Mouse (Mus musculus) G1E (cell line): ENCODE results near the gene Man2b2.

Experiments
- CTCF ChIP-seq: IDR thresholded peaks from 2 replicates; pipeline ENCODE4 v1.5.1; 2012; ENCODE audit warnings: low read depth, low read length, inconsistent platforms, mixed read lengths
- GATA1 ChIP-seq: IDR thresholded peaks from 2 replicates; pipeline ENCODE4 v1.6.1; 2012; ENCODE audit warnings: borderline replicate concordance, low read length, inconsistent platforms, mixed read lengths
- GATA2 ChIP-seq: IDR thresholded peaks from 2 replicates; pipeline ENCODE4 v1.6.1; 2012; ENCODE audit warnings: low read depth, low read length, inconsistent platforms, borderline replicate concordance
- POLR2AphosphoS5 ChIP-seq: IDR thresholded peaks from 2 replicates; pipeline ENCODE4 v1.6.1; 2012; ENCODE audit warnings: low read depth, low read length, inconsistent platforms; ENCODE audit not compliant: insufficient replicate concordance
- TAL1 ChIP-seq: conservative IDR thresholded peaks from 2 replicates; pipeline ENCODE4 v1.6.1; 2012; ENCODE audit warnings: low read depth, low read length, inconsistent platforms, mixed read lengths

- TF ChIP-seq CTCF = no peak
- TF ChIP-seq GATA1 = no peak
- no peak for TF ChIP-seq POLR2AphosphoS5
- TF ChIP-seq TAL1 = no peak
- TF ChIP-seq GATA2 = no peak
These were observed 1.4 kb downstream of the Man2b2 start for GRCm38 (mm10) chr5:36829098-36829497.
